Mouse (Mus musculus) monocyte, adult 5-6 weeks (primary cell): ENCODE measurements around the gene Gorasp2. TPM values are rescaled to one million over a fixed set of nuclear protein-coding genes. Genes with fewer than 3 reads are reported as not detected.

Experiments
- ATAC-seq: fragments of 153-309, 156-312 bp; replicated peaks from 2 replicates; pipeline ENCODE4 v1.8.0; 2017; ENCODE audit warnings: mild to moderate bottlenecking; ENCODE audit not compliant: low TSS enrichment, insufficient number of reproducible peaks, severe bottlenecking, poor library complexity, low FRiP score
- total RNA-seq: library from RNA; stranded (forward); fragments of 200-1000, 200-491, 200-594 nt; gene quantifications from 3 replicates; pipeline ENCODE4 v1.2.3, GENCODE M21; 2017

Gene Gorasp2
- total RNA-seq, 1 experiment from 2014 or later: 36.6 TPM

- no peak for ATAC-seq
Measured at GRCm38 (mm10) chr2:70649471-70649870, 11.9 kb upstream of the Gorasp2 start.

GRCm38 (mm10) chr2:70651820-70652219 lies 9.6 kb upstream of the Gorasp2 start:
- no peak for ATAC-seq

- ATAC-seq: no peak
Measured at GRCm38 (mm10) chr2:70657083-70657482, 4.3 kb upstream of the Gorasp2 start.

- ATAC-seq: peak; percentile 18
Measured at GRCm38 (mm10) chr2:70661715-70662495, 529 bp downstream of the Gorasp2 start, which contains the start of gene Gm26558. Gene Gm26558 (minus strand): TSS chr2:70662108.

GRCm38 (mm10) chr2:70663764-70664163 lies 2.4 kb downstream of the Gorasp2 start:
- ATAC-seq: no peak

- no peak for ATAC-seq
Measured at GRCm38 (mm10) chr2:70667016-70667415, 5.6 kb downstream of the Gorasp2 start.

GRCm38 (mm10) chr2:70669241-70669640 lies 7.9 kb downstream of the Gorasp2 start:
- ATAC-seq: no peak

GRCm38 (mm10) chr2:70669896-70670295 lies 8.5 kb downstream of the Gorasp2 start:
- ATAC-seq: no peak

GRCm38 (mm10) chr2:70672476-70672875 lies 11.1 kb downstream of the Gorasp2 start:
- ATAC-seq: no peak

- ATAC-seq: no peak
Measured at GRCm38 (mm10) chr2:70673445-70674126, 12.2 kb downstream of the Gorasp2 start.

- ATAC-seq: no peak
Measured at GRCm38 (mm10) chr2:70682324-70682723, 20.9 kb downstream of the Gorasp2 start.

GRCm38 (mm10) chr2:70688454-70689078 lies 27.2 kb downstream of the Gorasp2 start:
- ATAC-seq: no peak

- ATAC-seq: no peak
Measured at GRCm38 (mm10) chr2:70690195-70690594, 28.8 kb downstream of the Gorasp2 start.

- no peak for ATAC-seq
Measured at GRCm38 (mm10) chr2:70695712-70696111, 34.3 kb downstream of the Gorasp2 start.

GRCm38 (mm10) chr2:70700851-70701250 lies 39.5 kb downstream of the Gorasp2 start:
- no peak for ATAC-seq

- no peak for ATAC-seq
Measured at GRCm38 (mm10) chr2:70701571-70701970, 40.2 kb downstream of the Gorasp2 start.

GRCm38 (mm10) chr2:70702403-70702802 lies 41.0 kb downstream of the Gorasp2 start:
- no peak for ATAC-seq

GRCm38 (mm10) chr2:70708986-70709730 lies 47.8 kb downstream of the Gorasp2 start:
- ATAC-seq: no peak

GRCm38 (mm10) chr2:70710236-70710635 lies 48.9 kb downstream of the Gorasp2 start:
- no peak for ATAC-seq
